Mouse (Mus musculus) 3T3-L1 (cell line): ENCODE results near the gene Gm21969.

ENCODE experiments used
- DNase-seq: peaks from one replicate; pipeline ENCODE4 v3.0.0-alpha.2; 2015; ENCODE audit warnings: low read depth, low spot score

Gene Gm21969

GRCm38 (mm10) chr4:139619765-139620164 lies 16.8 kb downstream of the Gm21969 start:
- no peak for DNase-seq

GRCm38 (mm10) chr4:139622373-139623282 lies 19.6 kb downstream of the Gm21969 start, which contains the start of gene Aldh4a1:
Gene Aldh4a1 (plus strand): TSS chr4:139622866.
- peak; percentile 97 for DNase-seq

- no peak for DNase-seq
These were observed 20.6 kb downstream of the Gm21969 start for GRCm38 (mm10) chr4:139623434-139624115.

GRCm38 (mm10) chr4:139624116-139624489 lies 21.1 kb downstream of the Gm21969 start:
- DNase-seq = no peak

GRCm38 (mm10) chr4:139624706-139625105 lies 21.7 kb downstream of the Gm21969 start:
- DNase-seq = no peak

- DNase-seq = no peak
These were observed 24.4 kb downstream of the Gm21969 start for GRCm38 (mm10) chr4:139627361-139627760.

- DNase-seq = no peak
These were observed 27.2 kb downstream of the Gm21969 start for GRCm38 (mm10) chr4:139630171-139630570.

- no peak for DNase-seq
These were observed 28.2 kb downstream of the Gm21969 start for GRCm38 (mm10) chr4:139631141-139631540.

GRCm38 (mm10) chr4:139631569-139632253 lies 28.7 kb downstream of the Gm21969 start:
- DNase-seq = no peak

GRCm38 (mm10) chr4:139632254-139632580 lies 29.2 kb downstream of the Gm21969 start:
- DNase-seq = no peak

GRCm38 (mm10) chr4:139636373-139636772 lies 33.4 kb downstream of the Gm21969 start:
- peak; percentile 63 for DNase-seq

- peak; percentile 30 for DNase-seq
These were observed 34.9 kb downstream of the Gm21969 start for GRCm38 (mm10) chr4:139637847-139638246.

- DNase-seq = no peak
These were observed 35.4 kb downstream of the Gm21969 start for GRCm38 (mm10) chr4:139638356-139638755.

- DNase-seq = no peak
These were observed 36.8 kb downstream of the Gm21969 start for GRCm38 (mm10) chr4:139639801-139640200.

GRCm38 (mm10) chr4:139640333-139640732 lies 37.3 kb downstream of the Gm21969 start:
- no peak for DNase-seq

GRCm38 (mm10) chr4:139640775-139641174 lies 37.8 kb downstream of the Gm21969 start:
- DNase-seq = no peak

GRCm38 (mm10) chr4:139641829-139642425 lies 38.9 kb downstream of the Gm21969 start:
- no peak for DNase-seq

- peak; percentile 81 for DNase-seq
These were observed 41.0 kb downstream of the Gm21969 start for GRCm38 (mm10) chr4:139643972-139644371.

GRCm38 (mm10) chr4:139646916-139647315 lies 43.9 kb downstream of the Gm21969 start:
- peak; percentile 25 for DNase-seq

- DNase-seq = no peak
These were observed 47.2 kb downstream of the Gm21969 start for GRCm38 (mm10) chr4:139650086-139650743.

- DNase-seq = no peak
These were observed 47.9 kb downstream of the Gm21969 start for GRCm38 (mm10) chr4:139650907-139651306.
